Mouse (Mus musculus) cortical plate, adult 2 months (tissue): ENCODE measurements around the gene Tspan9.

Experiments
- CTCF ChIP-seq: fragments of 200-500 bp; IDR thresholded peaks from 2 replicates; pipeline ENCODE4 v1.5.1; 2011; ENCODE audit warnings: mild to moderate bottlenecking, control low read depth, low read length; ENCODE audit not compliant: insufficient read depth; ENCODE audit errors: extremely low read depth
- POLR2A ChIP-seq: fragments of 200-500 bp; IDR thresholded peaks from 2 replicates; pipeline ENCODE4 v1.6.1; 2011; ENCODE audit warnings: mild to moderate bottlenecking, low read length, control low read depth; ENCODE audit not compliant: insufficient read depth; ENCODE audit errors: extremely low read depth

GRCm38 (mm10) chr6:127971931-127972330, 171.5 kb downstream of the Tspan9 start:
- TF ChIP-seq CTCF (no peak), POLR2A (no peak)
